Mouse (Mus musculus): ENCODE measurements at regions not wholly inside any gene's neighbourhood (a gene's known extent, or its start where the extent isn't known, plus 50 kb on each side); places are given as distances from the start of the nearest gene placed in this dataset.

DNA sequence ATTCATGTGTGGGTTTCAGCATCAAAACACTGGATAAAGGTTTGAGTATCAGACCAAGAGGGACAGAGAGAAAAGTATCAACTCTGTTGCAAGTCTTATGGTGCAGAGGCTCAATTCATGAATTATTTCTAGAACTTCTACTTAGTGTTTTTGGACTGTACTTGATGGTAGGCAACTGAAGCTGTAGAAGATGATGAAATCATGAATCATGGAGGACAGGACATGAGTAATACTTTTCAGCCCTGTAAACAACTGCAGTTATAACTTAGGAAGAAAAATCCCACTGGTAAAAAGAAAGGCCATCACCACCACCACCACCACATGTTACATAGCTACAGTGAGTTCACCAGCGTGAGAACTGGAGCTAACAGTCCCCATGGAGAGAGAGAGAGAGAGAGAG lies 511.9 kb downstream of the Ofcc1 start:
- TF ChIP-seq CTCF (IDR thresholded peaks at IDR 0.05) (no peak), EP300 (IDR thresholded peaks at IDR 0.05) (no peak)

All from lung, postnatal 0 days (tissue).